Mouse (Mus musculus) lung, postnatal 0 days (tissue): ENCODE data around the gene Anks1.
A peak's percentile ranks its signal among the peaks of the same experiment; 100 is the strongest.

ENCODE experiments used
- CTCF ChIP-seq: IDR thresholded peaks from 2 replicates; pipeline ENCODE4 v1.5.1; 2016; ENCODE audit warnings: antibody characterized with exemption, mild to moderate bottlenecking
- EP300 ChIP-seq: IDR thresholded peaks from 2 replicates; pipeline ENCODE4 v1.6.1; 2016; ENCODE audit warnings: antibody characterized with exemption, mild to moderate bottlenecking, control low read depth

DNA sequence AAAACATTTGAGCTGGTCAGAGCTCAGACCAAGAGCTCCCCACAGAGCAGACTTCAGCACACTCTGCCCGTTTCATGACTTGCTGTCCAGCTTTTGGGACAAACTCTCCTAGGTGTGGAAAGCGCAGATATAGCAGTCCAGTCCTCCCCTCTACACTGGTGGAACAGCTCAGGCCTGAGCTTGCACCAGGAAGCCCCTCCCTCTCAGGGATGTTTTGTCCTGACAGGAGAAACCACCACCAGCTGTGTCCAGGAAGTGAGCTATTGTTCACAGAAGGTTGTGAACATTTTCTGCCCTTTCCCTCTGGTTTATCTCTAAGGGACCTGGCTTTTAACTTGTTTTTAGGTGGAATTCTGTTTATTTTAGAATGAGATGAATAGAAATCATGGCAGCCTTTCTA, 120.2 kb downstream of the Anks1 start:
- TF ChIP-seq CTCF (no peak), EP300 (peak; percentile 82)
